Mouse (Mus musculus): ENCODE measurements at regions not wholly inside any gene's neighbourhood (a gene's known extent, or its start where the extent isn't known, plus 50 kb on each side); places are given as distances from the start of the nearest gene placed in this dataset.

DNA sequence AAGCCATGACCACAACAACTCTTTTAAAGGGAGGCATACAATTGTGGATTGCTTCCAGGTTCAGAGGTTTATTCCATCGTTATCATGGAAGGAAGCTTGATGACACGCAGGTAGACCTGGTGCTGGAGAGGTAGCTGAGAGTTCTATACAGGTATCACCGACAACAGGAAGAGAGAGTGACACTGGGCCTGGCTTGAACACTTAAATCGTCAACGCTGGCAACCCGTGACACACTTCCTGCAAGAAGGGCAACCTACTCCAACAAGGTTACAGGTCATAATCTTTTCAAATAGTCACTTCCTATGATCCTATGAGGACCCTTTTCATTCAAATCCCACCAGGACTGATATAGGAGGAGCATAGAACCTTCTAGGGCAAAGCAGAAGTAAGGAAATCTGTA lies 155.6 kb downstream of the Adamts15 start:
- H3K27me3 ChIP-seq (ENCODE audit: control insufficient read depth, insufficient read depth, low read length): no peaks in the 10 kb centered on the region
- H3K4me1 ChIP-seq (ENCODE audit: control insufficient read depth, insufficient read depth, low read length): peaks cover 13% of the 10 kb centered on the region; the same call in 1 of the 2 replicates
- H3K9me3 ChIP-seq (ENCODE audit: control insufficient read depth, low read depth, low read length): no peaks in the 10 kb centered on the region
- no peaks in the 10 kb centered on the region for H3K36me3 ChIP-seq (ENCODE audit: control insufficient read depth, insufficient read depth, low read length)
- no peak overlapping the region for H3K9ac ChIP-seq (replicated peaks; ENCODE audit: low read depth, low read length)
- no peak overlapping the region for H3K4me2 ChIP-seq (replicated peaks; ENCODE audit: low read depth, low read length)
- WGBS: 92% methylated on average over 6 of the region's 6 CpGs
- no peak for ATAC-seq (ENCODE audit: insufficient number of reproducible peaks, insufficient read depth, low FRiP score, low read depth)
- no peak overlapping the region for H3K4me3 ChIP-seq (ENCODE audit: low read depth, low read length)
- no peak overlapping the region for H3K27ac ChIP-seq (ENCODE audit: low read length)

DNA sequence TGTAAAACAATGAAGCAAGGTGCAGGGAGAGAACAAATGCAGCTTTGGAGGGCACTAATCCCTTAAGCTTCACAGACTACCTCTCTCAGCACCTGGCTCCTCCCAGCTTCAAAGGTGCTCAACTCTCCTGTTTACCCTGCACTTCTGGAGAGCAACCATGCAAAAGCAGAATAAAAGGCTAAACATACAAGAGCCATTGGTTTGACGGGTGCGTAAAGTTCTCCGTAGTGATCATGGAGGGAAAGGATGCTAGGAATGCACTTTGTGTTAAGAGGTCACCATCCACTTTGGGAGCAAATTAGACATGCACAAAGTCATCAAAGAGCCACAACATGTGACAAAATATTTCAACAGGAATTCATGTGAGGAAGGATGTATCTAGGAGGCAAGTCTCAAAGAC lies 156.1 kb downstream of the Adamts15 start:
- no peak overlapping the region for H3K27ac ChIP-seq (ENCODE audit: low read length)
- no peak overlapping the region for H3K4me2 ChIP-seq (replicated peaks; ENCODE audit: low read depth, low read length)
- ATAC-seq (ENCODE audit: insufficient number of reproducible peaks, insufficient read depth, low FRiP score, low read depth): no peak
- H3K27me3 ChIP-seq (ENCODE audit: control insufficient read depth, insufficient read depth, low read length): no peaks in the 10 kb centered on the region
- no peaks in the 10 kb centered on the region for H3K9me3 ChIP-seq (ENCODE audit: control insufficient read depth, low read depth, low read length)
- WGBS: 59% methylated on average over 3 of the region's 3 CpGs
- peaks cover 13% of the 10 kb centered on the region; the same call in 1 of the 2 replicates for H3K4me1 ChIP-seq (ENCODE audit: control insufficient read depth, insufficient read depth, low read length)
- H3K36me3 ChIP-seq (ENCODE audit: control insufficient read depth, insufficient read depth, low read length): no peaks in the 10 kb centered on the region
- no peak overlapping the region for H3K9ac ChIP-seq (replicated peaks; ENCODE audit: low read depth, low read length)
- no peak overlapping the region for H3K4me3 ChIP-seq (ENCODE audit: low read depth, low read length)

DNA sequence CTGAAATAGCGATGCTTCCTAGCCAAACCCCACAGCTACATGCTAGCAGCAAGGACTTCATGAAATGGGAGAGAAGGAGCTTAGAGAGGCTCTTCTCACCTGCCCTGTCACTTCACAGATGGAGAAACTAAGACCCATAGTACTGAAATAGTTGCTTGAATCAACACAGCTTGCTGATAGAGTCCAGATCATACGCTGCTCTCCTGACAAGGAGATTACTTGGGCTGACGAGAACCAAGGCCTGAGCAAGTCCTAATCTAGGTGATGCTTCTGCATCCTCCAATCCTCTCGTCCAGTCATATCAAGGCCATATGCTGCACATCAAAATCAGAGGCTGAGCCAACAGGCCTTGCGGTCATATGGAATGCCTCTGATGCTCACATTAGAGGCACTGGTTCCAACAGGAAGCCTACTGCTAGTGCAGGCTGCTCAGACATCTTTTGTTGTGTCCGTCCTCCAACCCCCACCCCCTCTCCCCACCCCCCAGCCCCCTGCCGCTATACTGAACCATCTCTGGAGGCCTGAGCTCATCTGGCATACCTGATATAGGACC lies 157.2 kb downstream of the Adamts15 start:
- H3K4me3 ChIP-seq (ENCODE audit: low read depth, low read length): no peak overlapping the region
- H3K4me1 ChIP-seq (ENCODE audit: control insufficient read depth, insufficient read depth, low read length): peaks cover 13% of the 10 kb centered on the region; the same call in 1 of the 2 replicates

DNA sequence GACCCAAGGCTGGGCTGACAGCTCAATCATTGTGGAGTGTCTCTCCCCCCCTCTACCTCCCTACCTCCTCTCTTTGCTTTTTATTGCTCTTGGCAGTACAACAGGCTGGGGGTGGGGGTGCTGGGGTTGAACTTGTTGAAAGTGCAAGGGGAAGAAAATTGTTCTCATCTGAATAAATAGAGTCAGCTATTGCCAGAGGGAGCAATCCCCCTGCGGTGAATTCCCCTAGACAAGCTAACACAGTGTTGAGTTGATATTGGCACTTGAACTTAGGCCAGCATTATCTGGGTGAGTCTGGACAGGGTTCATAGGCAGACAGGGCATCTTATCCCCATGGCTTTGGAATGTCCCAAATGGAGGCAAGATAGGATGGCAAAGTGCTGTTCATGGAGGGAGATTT lies 159.3 kb downstream of the Adamts15 start:
- Histone ChIP-seq H3K4me3 (ENCODE audit: low read depth, low read length) (no peak overlapping the region), H3K27ac (ENCODE audit: low read length) (no peak overlapping the region), H3K27me3 (ENCODE audit: control insufficient read depth, insufficient read depth, low read length) (no peaks in the 10 kb centered on the region), H3K9ac (replicated peaks; ENCODE audit: low read depth, low read length) (no peak overlapping the region), H3K4me1 (ENCODE audit: control insufficient read depth, insufficient read depth, low read length) (peaks cover 4% of the 10 kb centered on the region; the same call in 1 of the 2 replicates), H3K36me3 (ENCODE audit: control insufficient read depth, insufficient read depth, low read length) (no peaks in the 10 kb centered on the region), H3K4me2 (replicated peaks; ENCODE audit: low read depth, low read length) (no peak overlapping the region), H3K9me3 (ENCODE audit: control insufficient read depth, low read depth, low read length) (no peaks in the 10 kb centered on the region)
- ATAC-seq (ENCODE audit: insufficient number of reproducible peaks, insufficient read depth, low FRiP score, low read depth): no peak
- 90% methylated on average over 1 of the region's 1 CpGs for WGBS

More for the DNA sequence above, 157.2 kb downstream of the Adamts15 start:
- no peaks in the 10 kb centered on the region for H3K36me3 ChIP-seq (ENCODE audit: control insufficient read depth, insufficient read depth, low read length)
- no peaks in the 10 kb centered on the region for H3K27me3 ChIP-seq (ENCODE audit: control insufficient read depth, insufficient read depth, low read length)
- H3K27ac ChIP-seq (ENCODE audit: low read length): peak overlapping the region; percentile 39; the same call in 1 of the 2 replicates
- no peaks in the 10 kb centered on the region for H3K9me3 ChIP-seq (ENCODE audit: control insufficient read depth, low read depth, low read length)
- H3K4me2 ChIP-seq (replicated peaks; ENCODE audit: low read depth, low read length): no peak overlapping the region
- 51% methylated on average over 7 of the region's 7 CpGs for WGBS
- peak; percentile 62; the same call in 1 of the 2 replicates for ATAC-seq (ENCODE audit: insufficient number of reproducible peaks, insufficient read depth, low FRiP score, low read depth)
- H3K9ac ChIP-seq (replicated peaks; ENCODE audit: low read depth, low read length): no peak overlapping the region

DNA sequence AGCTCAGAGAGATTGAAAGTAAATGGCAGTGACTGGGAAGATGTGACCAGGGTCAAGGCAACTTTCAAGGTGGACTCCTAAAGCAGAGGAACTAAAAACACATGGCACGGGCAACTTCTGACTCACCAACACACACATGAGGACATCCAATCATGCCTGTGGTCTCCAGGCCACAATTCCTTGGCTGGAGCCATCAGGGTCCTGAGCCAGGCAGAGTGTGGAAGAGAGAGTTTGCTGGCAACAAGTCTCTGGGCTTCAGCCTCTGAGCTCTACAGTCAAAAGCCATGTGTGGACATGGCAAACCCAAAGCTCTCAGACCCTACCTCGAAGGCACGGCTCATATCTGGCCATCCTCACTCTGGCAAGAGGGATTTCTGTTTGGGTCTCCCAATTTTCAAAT lies 164.1 kb downstream of the Adamts15 start:
- H3K36me3 ChIP-seq (ENCODE audit: control insufficient read depth, insufficient read depth, low read length): no peaks in the 10 kb centered on the region
- no peaks in the 10 kb centered on the region for H3K9me3 ChIP-seq (ENCODE audit: control insufficient read depth, low read depth, low read length)
- no peak for ATAC-seq (ENCODE audit: insufficient number of reproducible peaks, insufficient read depth, low FRiP score, low read depth)
- H3K27ac ChIP-seq (ENCODE audit: low read length): no peak overlapping the region
- H3K4me2 ChIP-seq (replicated peaks; ENCODE audit: low read depth, low read length): no peak overlapping the region
- H3K27me3 ChIP-seq (ENCODE audit: control insufficient read depth, insufficient read depth, low read length): no peaks in the 10 kb centered on the region
- no peaks in the 10 kb centered on the region for H3K4me1 ChIP-seq (ENCODE audit: control insufficient read depth, insufficient read depth, low read length)
- WGBS: 83% methylated on average over 3 of the region's 3 CpGs
- no peak overlapping the region for H3K4me3 ChIP-seq (ENCODE audit: low read depth, low read length)
- no peak overlapping the region for H3K9ac ChIP-seq (replicated peaks; ENCODE audit: low read depth, low read length)

- Histone ChIP-seq H3K4me1 (ENCODE audit: control insufficient read depth, insufficient read depth, low read length) (no peaks in the 10 kb centered on the region), H3K9me3 (ENCODE audit: control insufficient read depth, low read depth, low read length) (no peaks in the 10 kb centered on the region), H3K36me3 (ENCODE audit: control insufficient read depth, insufficient read depth, low read length) (no peaks in the 10 kb centered on the region), H3K27me3 (ENCODE audit: control insufficient read depth, insufficient read depth, low read length) (no peaks in the 10 kb centered on the region), H3K4me3 (ENCODE audit: low read depth, low read length) (no peak overlapping the region), H3K9ac (replicated peaks; ENCODE audit: low read depth, low read length) (no peak overlapping the region), H3K4me2 (replicated peaks; ENCODE audit: low read depth, low read length) (no peak overlapping the region), H3K27ac (ENCODE audit: low read length) (no peak overlapping the region)
- 90% methylated on average over 8 of the region's 8 CpGs for WGBS
- ATAC-seq (ENCODE audit: insufficient number of reproducible peaks, insufficient read depth, low FRiP score, low read depth): no peak
Measured at GRCm38 (mm10) chr9:30757406-30757805, 164.8 kb downstream of the Adamts15 start.

DNA sequence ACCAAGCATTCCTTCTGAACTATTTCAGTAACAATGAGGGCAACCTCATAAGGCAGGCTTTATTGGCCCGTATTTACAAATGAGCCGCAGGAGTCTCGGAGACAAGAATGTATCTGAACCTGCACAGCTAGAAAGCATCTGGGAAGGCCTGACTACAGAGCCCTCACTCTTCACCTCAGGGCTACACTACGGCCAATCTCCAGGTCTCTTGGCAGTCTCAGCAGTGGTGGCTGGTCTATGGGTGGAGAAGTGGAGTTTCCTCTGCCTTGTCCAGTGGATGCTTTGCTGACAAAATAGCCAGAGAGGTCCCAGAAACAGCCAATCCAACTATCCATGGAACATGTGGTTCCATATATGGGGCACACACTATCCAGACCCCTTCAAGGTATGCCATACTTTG lies 165.5 kb downstream of the Adamts15 start:
- Histone ChIP-seq H3K4me2 (replicated peaks; ENCODE audit: low read depth, low read length) (no peak overlapping the region), H3K27ac (ENCODE audit: low read length) (no peak overlapping the region), H3K4me1 (ENCODE audit: control insufficient read depth, insufficient read depth, low read length) (no peaks in the 10 kb centered on the region), H3K27me3 (ENCODE audit: control insufficient read depth, insufficient read depth, low read length) (no peaks in the 10 kb centered on the region), H3K4me3 (ENCODE audit: low read depth, low read length) (no peak overlapping the region), H3K36me3 (ENCODE audit: control insufficient read depth, insufficient read depth, low read length) (no peaks in the 10 kb centered on the region), H3K9ac (replicated peaks; ENCODE audit: low read depth, low read length) (no peak overlapping the region), H3K9me3 (ENCODE audit: control insufficient read depth, low read depth, low read length) (no peaks in the 10 kb centered on the region)
- 90% methylated on average over 4 of the region's 4 CpGs for WGBS
- ATAC-seq (ENCODE audit: insufficient number of reproducible peaks, insufficient read depth, low FRiP score, low read depth): no peak

DNA sequence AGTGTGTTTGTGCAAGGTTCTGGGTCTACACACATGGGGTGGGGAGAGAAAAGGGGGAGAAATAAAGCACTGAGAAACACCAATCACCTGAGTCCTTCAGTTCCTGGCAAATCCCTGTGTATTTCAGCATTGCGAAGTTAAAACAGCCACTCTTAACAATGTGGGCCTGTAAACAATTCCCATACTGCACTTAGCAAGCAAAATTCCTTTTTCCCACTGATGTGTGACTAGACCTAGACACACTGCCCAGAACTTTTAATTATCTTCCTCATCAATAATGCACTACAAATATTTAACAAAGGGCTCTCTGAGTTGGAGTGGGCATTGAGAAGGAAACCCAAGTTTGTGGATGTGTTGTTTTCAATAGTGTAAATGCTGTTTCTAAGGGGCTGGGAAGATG lies 166.7 kb downstream of the Adamts15 start:
- no peak overlapping the region for H3K4me2 ChIP-seq (replicated peaks; ENCODE audit: low read depth, low read length)
- H3K9ac ChIP-seq (replicated peaks; ENCODE audit: low read depth, low read length): no peak overlapping the region
- H3K27me3 ChIP-seq (ENCODE audit: control insufficient read depth, insufficient read depth, low read length): no peaks in the 10 kb centered on the region
- H3K4me3 ChIP-seq (ENCODE audit: low read depth, low read length): no peak overlapping the region
- no peaks in the 10 kb centered on the region for H3K4me1 ChIP-seq (ENCODE audit: control insufficient read depth, insufficient read depth, low read length)
- H3K27ac ChIP-seq (ENCODE audit: low read length): no peak overlapping the region
- no peaks in the 10 kb centered on the region for H3K9me3 ChIP-seq (ENCODE audit: control insufficient read depth, low read depth, low read length)
- ATAC-seq (ENCODE audit: insufficient number of reproducible peaks, insufficient read depth, low FRiP score, low read depth): no peak
- no peaks in the 10 kb centered on the region for H3K36me3 ChIP-seq (ENCODE audit: control insufficient read depth, insufficient read depth, low read length)
- WGBS: 68% methylated on average over 1 of the region's 1 CpGs

DNA sequence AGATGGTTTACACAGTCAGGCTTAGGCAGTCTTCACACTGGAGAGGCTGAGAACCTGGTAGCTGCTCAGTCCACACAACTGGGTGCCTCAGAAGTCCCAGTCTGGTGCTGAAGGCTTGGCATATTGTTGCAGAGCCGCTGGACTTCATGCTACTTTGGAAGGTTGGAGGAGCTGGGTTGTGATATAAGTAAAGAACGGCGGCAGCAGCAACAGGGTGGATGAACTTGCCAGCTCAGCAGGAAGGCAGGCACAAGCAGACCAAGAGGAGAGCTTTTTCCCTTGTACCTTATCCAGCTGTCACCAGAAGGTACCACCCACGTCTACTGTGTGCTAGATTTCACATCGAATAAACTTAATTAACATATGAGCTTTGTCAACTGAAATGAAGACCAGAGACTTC lies 167.4 kb downstream of the Adamts15 start:
- H3K9ac ChIP-seq (replicated peaks; ENCODE audit: low read depth, low read length): no peak overlapping the region
- no peak overlapping the region for H3K4me2 ChIP-seq (replicated peaks; ENCODE audit: low read depth, low read length)
- WGBS: 86% methylated on average over 5 of the region's 5 CpGs
- no peaks in the 10 kb centered on the region for H3K36me3 ChIP-seq (ENCODE audit: control insufficient read depth, insufficient read depth, low read length)
- H3K27ac ChIP-seq (ENCODE audit: low read length): no peak overlapping the region
- ATAC-seq (ENCODE audit: insufficient number of reproducible peaks, insufficient read depth, low FRiP score, low read depth): no peak
- H3K9me3 ChIP-seq (ENCODE audit: control insufficient read depth, low read depth, low read length): no peaks in the 10 kb centered on the region
- H3K4me1 ChIP-seq (ENCODE audit: control insufficient read depth, insufficient read depth, low read length): no peaks in the 10 kb centered on the region
- H3K4me3 ChIP-seq (ENCODE audit: low read depth, low read length): no peak overlapping the region
- no peaks in the 10 kb centered on the region for H3K27me3 ChIP-seq (ENCODE audit: control insufficient read depth, insufficient read depth, low read length)

Data from stomach, embryonic 14.5 days (tissue).